ENCODE assay signal across 10 mouse cellular contexts in genomic region chr1:21053009-21053408, GRCm38 (mm10). TPM values are rescaled to one million over a fixed set of nuclear protein-coding genes. Genes with fewer than 3 reads are reported as not detected.
DNase-seq lines count a peak whose midpoint lies in the region; ATAC-seq and TF ChIP-seq lines count a peak whose summit lies in the region.
"Had no signal": no experiment of that assay in that cellular context is flagged by ENCODE, and none has a peak within 500 bp of the region (broad histone marks: within the 10 kb centered on the region; RNA-seq: fewer than 3 reads in every experiment).

No protein-coding gene starts in this region.

- intact Hi-C loops in heart, postnatal 14 days (cut with DNase I) = no loop called here

- no peak for DNase-seq in kidney, postnatal 36 days
- no peak for DNase-seq in Patski (ENCODE audit: low read depth, low spot score)
- DNase-seq in heart, postnatal 14 days = no peak
- DNase-seq in retina, postnatal 1 day = no peak
- no peak for DNase-seq in spleen, adult 18-20 months
- DNase-seq: adrenal gland, adult 8-10 months; cerebellum, postnatal 36 days had no signal

- WGBS in kidney, embryonic 15.5 days = 71% methylated on average over 9 of the region's 9 CpGs
- WGBS in midbrain, embryonic 12.5 days = 52% methylated on average over 9 of the region's 9 CpGs

- no peak overlapping the region for H3K4me3 ChIP-seq in kidney, embryonic 15.5 days (replicated peaks)
- H3K4me3 ChIP-seq in embryonic fibroblast, embryonic 13.5 days (ENCODE audit: insufficient read depth, low read length) = no peak overlapping the region
- no peak overlapping the region for H3K4me3 ChIP-seq in midbrain, embryonic 12.5 days

- peak; percentile 27; the same call in 1 of the 2 replicates for ATAC-seq in kidney, embryonic 15.5 days (replicated peaks; ENCODE audit: low FRiP score)
- ATAC-seq in Patski = peak; percentile 28
- peak; percentile 39 for ATAC-seq in midbrain, embryonic 12.5 days (ENCODE audit: low FRiP score, low read depth)

- peaks cover 6% of the 10 kb centered on the region for H3K36me3 ChIP-seq in kidney, embryonic 15.5 days
- no peaks in the 10 kb centered on the region for H3K36me3 ChIP-seq in midbrain, embryonic 12.5 days

- peaks cover 19% of the 10 kb centered on the region for H3K4me1 ChIP-seq in kidney, embryonic 15.5 days
- peaks cover 18% of the 10 kb centered on the region for H3K4me1 ChIP-seq in embryonic fibroblast, embryonic 13.5 days (ENCODE audit: control insufficient read depth, insufficient read depth, low read length)
- H3K4me1 ChIP-seq in midbrain, embryonic 12.5 days = peaks cover 22% of the 10 kb centered on the region

- TF ChIP-seq POLR2A in embryonic fibroblast, embryonic 13.5 days (IDR thresholded peaks at IDR 0.05; ENCODE audit: low read depth, low read length) = no peak

- TF ChIP-seq CTCF in Patski (IDR thresholded peaks at IDR 0.05) = no peak
- TF ChIP-seq CTCF in embryonic fibroblast, embryonic 13.5 days (IDR thresholded peaks at IDR 0.05; ENCODE audit: borderline replicate concordance, insufficient read depth, low read length) = no peak

- peaks cover under 1% of the 10 kb centered on the region; the same call in 1 of the 2 replicates for H3K9me3 ChIP-seq in kidney, embryonic 15.5 days (replicated peaks)
- no peaks in the 10 kb centered on the region for H3K9me3 ChIP-seq in midbrain, embryonic 12.5 days

- CTCF ChIA-PET in Patski (lab: Charles Lee) = interaction anchor here (1.2 to 2.4 kb wide), 2 partner anchors 11 to 24 kb away, joined by 3 to 6 read pairs; no protein-coding TSS in a partner anchor

- H3K9ac ChIP-seq in kidney, embryonic 15.5 days = no peak overlapping the region
- no peak overlapping the region for H3K9ac ChIP-seq in midbrain, embryonic 12.5 days (replicated peaks)

- in situ Hi-C loops in Patski (cut with MboI; ENCODE audit: low pct_unique_long_range_greater_than_20kb) = no loop called here

- no peaks in the 10 kb centered on the region for H3K27me3 ChIP-seq in kidney, embryonic 15.5 days
- H3K27me3 ChIP-seq in Patski = no peaks in the 10 kb centered on the region
- no peaks in the 10 kb centered on the region for H3K27me3 ChIP-seq in midbrain, embryonic 12.5 days

- no peak overlapping the region for H3K4me2 ChIP-seq in kidney, embryonic 15.5 days
- no peak overlapping the region for H3K4me2 ChIP-seq in midbrain, embryonic 12.5 days (replicated peaks)

- peak overlapping the region; percentile 54; the same call in 1 of the 2 replicates for H3K27ac ChIP-seq in kidney, embryonic 15.5 days
- peak overlapping the region; percentile 30 for H3K27ac ChIP-seq in embryonic fibroblast, embryonic 13.5 days (ENCODE audit: insufficient read depth, low read length)
- H3K27ac ChIP-seq in midbrain, embryonic 12.5 days (replicated peaks) = peak overlapping the region; percentile 65

- POLR2A ChIA-PET in Patski (lab: Charles Lee) = no interaction called here

RNA-seq across cellular contexts. Expression of gene Tram2, which starts 26.0 kb away (rescaled TPM):
- 8.6 and 9.4 TPM in 2 replicates for polyA plus RNA-seq in kidney, embryonic 15.5 days (2015; fragmentation: Nextera tagmentation; extraction: Ambion mirVana)
- 12.4 TPM for polyA plus RNA-seq in Patski (2021)
- 47.9 and 57.1 TPM in 2 replicates for polyA plus RNA-seq in embryonic fibroblast, embryonic 13.5 days (2011; ENCODE audit: insufficient read length, low read depth, missing spikeins)
- 3.5 and 4.0 TPM in 2 replicates for polyA plus RNA-seq in midbrain, embryonic 12.5 days (2016; fragmentation: Nextera tagmentation; extraction: Ambion mirVana)
- 1 to 10 TPM; 8.7 to 9.2 TPM for total RNA-seq in heart, postnatal 14 days (2021)
